Mouse (Mus musculus): Measurements from ENCODE around the gene Bbs9. TPM values are rescaled to one million over a fixed set of nuclear protein-coding genes. Genes with fewer than 3 reads are reported as not detected.

The Bbs9 gene
- polyA plus RNA-seq, 1 experiment from 2014 or later, result 13.0 TPM

DNA sequence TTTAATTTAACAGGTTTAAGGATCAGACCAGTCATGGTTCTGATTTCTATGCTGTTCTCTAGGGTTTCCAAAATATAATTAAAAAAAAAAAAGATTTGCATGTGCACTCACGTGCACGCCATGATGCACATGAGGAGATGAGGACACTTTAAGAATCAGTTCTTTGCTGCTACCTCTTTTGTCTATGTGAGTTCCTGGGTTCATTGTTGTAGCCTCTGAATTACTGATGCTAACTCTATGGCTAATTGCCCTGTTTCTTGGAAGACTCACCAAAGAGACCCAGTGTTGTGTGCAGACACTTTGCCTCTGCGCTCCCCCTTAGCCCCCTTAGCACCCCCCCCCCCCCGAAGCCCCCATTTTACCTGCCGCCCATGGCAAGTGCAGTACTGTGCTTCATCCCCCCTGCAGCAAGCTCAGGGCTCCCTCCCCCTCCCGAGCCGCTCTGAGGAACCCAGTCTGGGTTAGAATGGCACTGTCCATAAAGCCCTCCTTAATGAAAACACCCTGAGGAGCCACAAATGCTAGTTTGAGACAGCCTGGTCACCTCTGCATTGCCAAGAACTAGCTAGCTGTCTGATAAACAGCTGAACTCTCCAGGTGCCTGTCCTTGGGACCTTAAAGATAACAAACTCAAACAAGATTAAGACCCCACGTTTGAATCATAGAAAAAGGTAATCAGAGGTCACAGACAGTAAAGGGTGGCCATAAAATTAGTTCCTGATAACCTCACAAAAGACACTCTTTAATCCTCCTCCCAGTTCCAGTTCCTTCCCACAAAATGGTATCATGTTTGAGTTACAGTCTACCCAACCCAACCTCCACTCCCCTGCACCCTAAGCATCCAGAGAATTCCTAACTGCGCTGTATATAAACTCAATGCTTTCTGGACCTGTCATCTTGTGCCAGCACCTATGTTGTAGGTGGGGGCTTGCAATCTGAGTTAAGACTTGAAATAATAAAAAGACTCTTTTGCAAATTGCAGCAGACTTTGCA lies 69.1 kb downstream of the Bbs9 start:
- H3K4me1 ChIP-seq, result no peaks in the 10 kb centered on the region
- WGBS, result 68% methylated on average over 7 of the region's 9 CpGs
- no peak overlapping the region for H3K27ac ChIP-seq
- ATAC-seq (ENCODE audit: insufficient number of reproducible peaks, low FRiP score, low TSS enrichment, low read depth), result no peak
- H3K9ac ChIP-seq, result no peak overlapping the region
- H3K36me3 ChIP-seq, result no peaks in the 10 kb centered on the region
- H3K4me3 ChIP-seq, result no peak overlapping the region
- H3K27me3 ChIP-seq, result no peaks in the 10 kb centered on the region
- no peak overlapping the region for H3K4me2 ChIP-seq
- H3K9me3 ChIP-seq, result no peaks in the 10 kb centered on the region

DNA sequence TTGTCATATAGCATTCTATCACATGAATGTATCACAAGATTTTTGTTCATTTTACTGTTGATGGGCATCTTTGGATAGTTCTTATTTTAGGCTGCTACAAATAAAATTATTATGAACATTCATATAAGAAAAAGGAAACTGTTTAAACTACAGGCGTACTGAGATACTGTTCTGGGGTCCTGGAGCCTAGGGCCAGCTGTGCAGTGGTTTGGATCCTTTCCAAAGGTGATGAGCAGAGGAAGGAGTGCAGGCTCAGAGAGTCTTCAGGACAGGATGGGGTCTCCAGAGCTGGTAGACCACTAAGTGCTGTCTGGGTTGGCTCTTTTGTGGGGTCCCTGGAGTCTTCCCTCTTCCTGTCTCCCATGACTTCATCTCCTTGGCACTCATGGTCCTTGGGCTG lies 75.8 kb downstream of the Bbs9 start:
- Histone ChIP-seq H3K4me1 (no peaks in the 10 kb centered on the region), H3K36me3 (no peaks in the 10 kb centered on the region), H3K4me3 (no peak overlapping the region), H3K27ac (no peak overlapping the region), H3K27me3 (no peaks in the 10 kb centered on the region), H3K9me3 (no peaks in the 10 kb centered on the region), H3K9ac (no peak overlapping the region), H3K4me2 (no peak overlapping the region)
- ATAC-seq (ENCODE audit: insufficient number of reproducible peaks, low FRiP score, low TSS enrichment, low read depth), result no peak
- 52% methylated on average over 1 of the region's 1 CpGs for WGBS

DNA sequence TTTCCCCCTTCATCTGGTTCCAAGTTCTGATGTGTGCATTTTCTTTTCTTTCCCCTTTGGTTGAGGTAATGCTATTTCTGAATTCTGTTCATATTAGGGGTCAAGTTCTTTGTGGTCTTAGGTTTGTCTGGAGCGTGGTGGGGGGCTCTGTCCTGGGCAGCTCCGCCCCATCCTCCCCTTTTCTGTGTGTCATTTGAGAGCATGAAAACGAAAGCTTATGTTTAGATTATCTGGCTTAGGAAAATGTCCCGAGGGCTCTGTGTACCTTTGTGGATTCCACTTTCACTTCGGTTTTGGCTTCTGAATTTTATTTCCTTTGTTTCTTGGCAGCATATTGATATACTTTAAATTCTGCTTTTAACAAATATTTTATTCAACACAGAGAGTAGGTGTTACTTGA lies 80.6 kb downstream of the Bbs9 start:
- H3K9ac ChIP-seq, result no peak overlapping the region
- H3K4me2 ChIP-seq, result no peak overlapping the region
- 51% methylated on average over 5 of the region's 5 CpGs for WGBS
- ATAC-seq (ENCODE audit: insufficient number of reproducible peaks, low FRiP score, low TSS enrichment, low read depth), result no peak
- no peak overlapping the region for H3K4me3 ChIP-seq
- no peaks in the 10 kb centered on the region for H3K27me3 ChIP-seq
- H3K9me3 ChIP-seq, result no peaks in the 10 kb centered on the region
- H3K36me3 ChIP-seq, result no peaks in the 10 kb centered on the region
- no peak overlapping the region for H3K27ac ChIP-seq
- H3K4me1 ChIP-seq, result no peaks in the 10 kb centered on the region

DNA sequence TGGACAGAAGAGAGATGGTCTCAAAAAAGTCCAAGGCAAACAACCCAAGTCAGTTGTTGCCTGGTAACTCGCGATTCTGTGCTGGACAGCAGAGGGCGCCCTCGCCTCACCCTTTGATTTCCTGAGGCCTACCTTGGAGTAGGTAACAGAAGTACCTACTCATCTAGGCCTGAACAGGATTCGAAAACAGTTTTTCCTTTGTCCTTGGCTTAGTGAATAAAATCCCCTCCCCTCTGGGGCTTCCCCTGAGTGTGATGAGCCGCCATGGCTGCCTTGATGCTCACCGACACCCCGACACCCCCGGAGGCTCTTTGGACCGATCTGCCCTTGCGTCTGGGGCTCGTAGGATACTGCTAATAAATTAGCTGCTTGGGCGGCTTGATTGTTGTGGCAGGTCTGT lies 82.0 kb downstream of the Bbs9 start:
- no peaks in the 10 kb centered on the region for H3K36me3 ChIP-seq
- whole genome bisulfite sequencing, result 51% methylated on average over 13 of the region's 13 CpGs
- no peak overlapping the region for H3K4me2 ChIP-seq
- H3K27me3 ChIP-seq, result no peaks in the 10 kb centered on the region
- no peak overlapping the region for H3K9ac ChIP-seq
- no peaks in the 10 kb centered on the region for H3K9me3 ChIP-seq
- ATAC-seq (ENCODE audit: insufficient number of reproducible peaks, low FRiP score, low TSS enrichment, low read depth), result no peak
- no peaks in the 10 kb centered on the region for H3K4me1 ChIP-seq
- H3K27ac ChIP-seq, result no peak overlapping the region
- no peak overlapping the region for H3K4me3 ChIP-seq

DNA sequence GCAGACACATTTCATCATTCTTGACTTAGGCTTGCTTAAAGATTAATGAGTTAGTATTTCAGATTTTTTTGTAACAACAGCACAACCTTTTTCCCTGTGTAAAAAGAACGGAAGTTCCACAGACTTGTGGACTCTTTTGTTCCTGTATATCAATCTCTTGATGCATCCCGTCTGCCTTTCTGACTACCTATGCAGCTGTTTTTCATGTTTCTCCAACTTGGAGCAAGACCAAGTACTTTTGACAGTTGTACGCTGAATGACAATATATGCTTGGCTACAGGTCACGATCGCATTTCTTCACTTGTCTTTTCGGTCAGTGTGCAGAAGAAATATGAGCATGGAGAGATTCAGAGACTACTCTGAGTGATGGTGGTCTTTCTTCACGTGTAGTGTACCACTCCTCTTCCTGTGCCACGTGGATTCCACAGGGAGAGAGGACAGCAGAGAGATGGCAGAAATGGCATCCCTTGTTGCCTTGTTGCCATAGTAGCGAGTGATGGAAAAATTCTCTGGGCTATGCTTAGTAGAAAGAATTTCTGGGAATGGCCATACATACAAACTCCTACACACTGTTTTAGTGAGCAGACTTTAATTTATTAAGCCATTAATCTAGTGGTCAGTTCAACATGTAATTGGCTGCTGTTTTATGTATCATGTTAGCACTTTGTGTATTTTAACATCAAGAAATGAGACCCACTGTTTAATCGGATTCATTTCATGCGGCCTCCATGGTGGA lies 88.3 kb downstream of the Bbs9 start:
- H3K9ac ChIP-seq, result no peak overlapping the region
- H3K27ac ChIP-seq, result no peak overlapping the region
- no peaks in the 10 kb centered on the region for H3K9me3 ChIP-seq
- H3K27me3 ChIP-seq, result no peaks in the 10 kb centered on the region
- no peaks in the 10 kb centered on the region for H3K4me1 ChIP-seq
- no peak overlapping the region for H3K4me2 ChIP-seq
- 87% methylated on average over 11 of the region's 11 CpGs for WGBS
- ATAC-seq (ENCODE audit: insufficient number of reproducible peaks, low FRiP score, low TSS enrichment, low read depth), result no peak
- no peaks in the 10 kb centered on the region for H3K36me3 ChIP-seq
- no peak overlapping the region for H3K4me3 ChIP-seq

DNA sequence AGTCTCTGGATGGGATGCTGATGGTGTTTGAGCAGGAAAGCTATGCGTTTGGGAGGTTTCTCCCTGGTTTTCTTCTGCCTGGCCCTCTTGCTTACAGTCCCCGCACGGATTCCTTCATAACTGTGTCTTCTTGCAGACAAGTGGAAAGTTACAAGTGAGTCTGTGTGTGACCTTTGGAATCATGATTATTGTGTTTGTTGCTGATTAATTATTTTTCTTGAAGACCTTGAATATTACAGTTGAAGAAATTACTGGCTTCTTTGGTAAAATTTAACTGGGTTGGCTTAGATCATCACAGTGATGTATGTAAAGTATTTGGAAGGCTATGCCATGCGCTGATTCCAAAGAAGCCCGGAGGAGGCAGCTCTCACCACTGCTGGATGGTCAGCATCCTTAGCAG lies 92.2 kb downstream of the Bbs9 start:
- Histone ChIP-seq H3K27ac (no peak overlapping the region), H3K4me3 (no peak overlapping the region), H3K36me3 (no peaks in the 10 kb centered on the region), H3K4me1 (no peaks in the 10 kb centered on the region), H3K9ac (no peak overlapping the region), H3K4me2 (no peak overlapping the region), H3K9me3 (no peaks in the 10 kb centered on the region), H3K27me3 (no peaks in the 10 kb centered on the region)
- ATAC-seq (ENCODE audit: insufficient number of reproducible peaks, low FRiP score, low TSS enrichment, low read depth), result no peak
- 92% methylated on average over 5 of the region's 5 CpGs for WGBS

DNA sequence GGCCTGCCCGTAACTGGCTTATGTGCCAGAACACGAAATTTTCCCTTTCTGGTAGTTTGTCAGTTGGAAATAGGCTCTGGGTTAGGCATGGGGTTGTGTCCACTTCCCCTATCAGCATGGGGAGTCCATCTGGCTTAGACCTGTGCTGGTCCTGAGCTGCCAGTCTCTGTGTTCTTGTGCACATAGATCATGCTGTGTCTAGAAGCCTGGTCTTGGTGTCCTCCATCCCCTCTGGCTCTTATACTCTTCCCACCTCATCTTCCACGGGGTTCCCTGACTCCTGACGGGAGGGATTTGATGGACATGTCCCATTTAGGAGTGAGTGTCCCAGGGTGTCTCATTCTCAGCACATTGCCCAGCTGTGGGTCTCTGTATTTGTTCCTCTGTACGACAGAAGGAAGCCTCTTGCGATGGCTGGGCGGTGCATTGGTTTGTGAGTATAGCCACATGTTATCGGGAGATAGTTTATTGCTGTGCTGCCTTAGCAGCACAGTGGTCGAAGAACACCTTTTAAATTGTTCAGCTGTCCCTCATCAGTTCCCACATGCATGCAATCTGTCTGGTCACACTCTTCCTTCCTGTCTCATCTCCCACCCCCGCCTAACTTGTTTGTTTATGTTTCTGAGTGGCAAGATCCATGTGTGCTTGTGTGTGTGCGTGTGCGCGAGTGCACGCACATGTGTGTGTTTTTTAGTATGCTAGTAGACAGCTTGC lies 101.1 kb downstream of the Bbs9 start:
- H3K4me3 ChIP-seq, result no peak overlapping the region
- ATAC-seq (ENCODE audit: insufficient number of reproducible peaks, low FRiP score, low TSS enrichment, low read depth), result no peak
- no peaks in the 10 kb centered on the region for H3K27me3 ChIP-seq
- no peak overlapping the region for H3K27ac ChIP-seq
- 83% methylated on average over 14 of the region's 14 CpGs for WGBS
- no peak overlapping the region for H3K9ac ChIP-seq
- H3K4me1 ChIP-seq, result peaks cover 5% of the 10 kb centered on the region; the same call in 1 of the 2 replicates
- no peaks in the 10 kb centered on the region for H3K36me3 ChIP-seq
- no peaks in the 10 kb centered on the region for H3K9me3 ChIP-seq
- no peak overlapping the region for H3K4me2 ChIP-seq

DNA sequence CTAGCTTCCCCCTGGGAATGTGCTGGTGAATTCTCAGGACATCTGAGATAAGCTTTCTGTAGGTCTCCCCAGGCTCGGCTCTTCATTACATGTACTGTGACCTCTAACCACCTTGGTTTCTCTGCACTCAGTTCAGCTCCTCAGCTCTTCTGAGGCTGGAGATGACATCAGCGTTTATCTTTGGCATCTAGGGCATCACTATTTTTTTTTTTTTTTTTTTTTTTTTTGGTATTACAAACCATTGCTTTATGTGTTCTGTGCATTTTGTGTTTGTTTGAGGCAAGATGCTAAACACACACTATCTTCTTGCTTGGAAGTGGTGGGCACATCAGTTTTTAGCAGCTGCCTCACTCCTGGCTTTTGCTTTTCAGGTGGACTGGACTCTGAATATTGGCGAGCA lies 102.8 kb downstream of the Bbs9 start:
- H3K4me3 ChIP-seq, result no peak overlapping the region
- 86% methylated on average over 3 of the region's 3 CpGs for WGBS

DNA sequence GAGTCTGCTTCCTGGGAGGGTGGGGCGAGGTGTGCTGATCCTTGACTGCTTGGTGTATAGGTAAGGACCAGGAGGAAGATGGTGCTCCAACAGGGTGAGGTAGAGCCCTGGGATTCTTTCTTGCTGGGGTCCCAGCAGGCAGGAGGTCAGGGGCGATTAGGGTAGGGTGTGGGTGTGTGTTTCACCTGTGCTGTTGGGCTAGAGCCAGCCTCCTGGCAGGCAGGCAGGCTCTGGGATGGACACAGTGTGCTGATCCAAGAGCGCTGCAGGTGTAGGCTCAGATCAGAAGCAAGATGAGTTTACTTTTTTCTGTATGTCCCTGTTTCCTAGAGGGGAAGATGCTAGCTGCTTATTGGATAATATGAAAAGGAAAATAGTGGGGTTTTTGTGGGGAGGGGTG lies 108.7 kb downstream of the Bbs9 start:
- Histone ChIP-seq H3K4me1 (peaks cover 5% of the 10 kb centered on the region; the same call in 1 of the 2 replicates), H3K9ac (no peak overlapping the region), H3K27ac (no peak overlapping the region), H3K36me3 (no peaks in the 10 kb centered on the region), H3K4me2 (no peak overlapping the region), H3K4me3 (no peak overlapping the region), H3K27me3 (no peaks in the 10 kb centered on the region), H3K9me3 (no peaks in the 10 kb centered on the region)
- no peak for ATAC-seq (ENCODE audit: insufficient number of reproducible peaks, low FRiP score, low TSS enrichment, low read depth)
- 77% methylated on average over 3 of the region's 3 CpGs for WGBS

More for the DNA sequence above, 102.8 kb downstream of the Bbs9 start:
- H3K9me3 ChIP-seq, result no peaks in the 10 kb centered on the region
- no peaks in the 10 kb centered on the region for H3K36me3 ChIP-seq
- no peak overlapping the region for H3K27ac ChIP-seq
- no peak overlapping the region for H3K9ac ChIP-seq
- H3K27me3 ChIP-seq, result no peaks in the 10 kb centered on the region
- ATAC-seq (ENCODE audit: insufficient number of reproducible peaks, low FRiP score, low TSS enrichment, low read depth), result no peak
- peaks cover 5% of the 10 kb centered on the region; the same call in 1 of the 2 replicates for H3K4me1 ChIP-seq
- H3K4me2 ChIP-seq, result no peak overlapping the region

DNA sequence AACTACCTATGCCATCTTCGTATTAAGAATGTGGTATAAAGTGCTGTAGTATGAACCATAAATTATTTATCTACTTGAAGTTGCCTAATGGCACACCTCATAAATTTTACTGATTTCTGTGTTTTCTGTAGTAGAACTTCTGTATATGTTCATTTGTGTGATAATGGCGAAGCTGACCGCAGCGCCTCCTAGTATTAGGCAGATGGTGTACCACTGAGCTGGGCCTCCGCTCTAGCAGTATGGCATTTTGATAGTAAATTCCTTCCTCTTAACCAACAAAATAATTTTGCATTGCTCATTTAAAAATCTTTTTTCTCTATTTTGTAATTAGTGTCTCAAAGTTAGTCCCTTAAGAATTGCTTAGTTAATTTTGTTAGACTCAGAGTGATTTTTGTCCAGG lies 117.5 kb downstream of the Bbs9 start:
- H3K4me1 ChIP-seq, result no peaks in the 10 kb centered on the region
- H3K27me3 ChIP-seq, result no peaks in the 10 kb centered on the region
- H3K36me3 ChIP-seq, result no peaks in the 10 kb centered on the region
- no peak overlapping the region for H3K4me3 ChIP-seq
- ATAC-seq (ENCODE audit: insufficient number of reproducible peaks, low FRiP score, low TSS enrichment, low read depth), result no peak
- no peaks in the 10 kb centered on the region for H3K9me3 ChIP-seq
- H3K9ac ChIP-seq, result no peak overlapping the region
- 89% methylated on average over 5 of the region's 5 CpGs for WGBS
- no peak overlapping the region for H3K27ac ChIP-seq
- no peak overlapping the region for H3K4me2 ChIP-seq

DNA sequence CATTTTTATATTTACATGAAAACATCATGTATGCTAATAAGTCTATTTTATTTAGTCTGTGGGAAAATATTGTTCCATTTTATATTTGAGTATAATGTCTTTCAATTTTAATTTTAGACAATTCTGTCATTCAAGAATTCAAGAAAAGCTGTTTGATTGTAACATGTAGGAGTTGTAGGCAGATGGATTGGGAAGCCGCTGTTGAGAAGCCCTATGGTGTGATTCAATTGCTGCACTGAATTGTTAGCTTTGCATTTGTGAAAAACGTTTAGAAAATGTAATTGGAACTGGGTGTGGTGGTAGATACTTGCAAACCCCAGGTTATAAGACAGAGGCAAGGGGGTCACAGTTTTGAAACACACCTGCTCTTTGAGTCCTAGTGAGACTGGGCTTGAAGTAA lies 121.1 kb downstream of the Bbs9 start:
- Histone ChIP-seq H3K27me3 (no peaks in the 10 kb centered on the region), H3K36me3 (no peaks in the 10 kb centered on the region), H3K4me1 (no peaks in the 10 kb centered on the region), H3K27ac (no peak overlapping the region), H3K9me3 (no peaks in the 10 kb centered on the region), H3K9ac (no peak overlapping the region), H3K4me2 (no peak overlapping the region), H3K4me3 (no peak overlapping the region)
- ATAC-seq (ENCODE audit: insufficient number of reproducible peaks, low FRiP score, low TSS enrichment, low read depth), result no peak
- 51% methylated on average over 2 of the region's 2 CpGs for WGBS

Measured in limb, embryonic 15.5 days (tissue).